22 mouse cellular contexts compared by ENCODE assay signal in the genomic region with DNA sequence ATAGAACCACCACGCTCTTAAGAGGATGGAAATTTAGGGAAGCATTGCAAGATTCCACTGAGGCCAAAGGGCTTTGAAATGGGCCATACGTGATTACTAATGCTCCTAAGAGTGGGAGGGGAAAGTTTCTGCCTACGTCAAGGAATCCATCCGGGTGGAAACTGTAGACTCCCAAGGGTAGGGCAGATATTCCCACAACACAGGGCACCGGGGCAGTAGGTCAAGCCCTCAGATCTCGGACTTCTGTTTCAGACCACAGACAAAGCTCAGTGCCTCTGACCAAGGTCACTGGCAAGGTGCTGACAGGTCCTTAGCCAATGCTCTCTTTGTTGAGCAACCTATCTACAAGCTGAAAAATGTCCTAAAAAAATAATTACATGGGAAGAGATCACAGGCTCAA. TPM values are rescaled to one million over a fixed set of nuclear protein-coding genes. Genes with fewer than 3 reads are reported as not detected.
DNase-seq lines count a peak whose midpoint lies in the region; ATAC-seq lines count a peak whose summit lies in the region.
"Had no signal": no experiment of that assay in that cellular context is flagged by ENCODE, and none has a peak within 500 bp of the region (broad histone marks: within the 10 kb centered on the region; RNA-seq: fewer than 3 reads in every experiment).

No protein-coding gene starts in this region.

- no peaks in the 10 kb centered on the region for H3K36me3 ChIP-seq in liver, embryonic 11.5 days (ENCODE audit: control insufficient read depth, insufficient read depth, low read length)
- H3K36me3 ChIP-seq in liver, embryonic 12.5 days, result no peaks in the 10 kb centered on the region
- H3K36me3 ChIP-seq: forebrain, embryonic 10.5 days had no signal

- H3K27ac ChIP-seq in liver, embryonic 11.5 days (ENCODE audit: low read depth, low read length), result no peak overlapping the region
- no peak overlapping the region for H3K27ac ChIP-seq in liver, embryonic 12.5 days
- H3K27ac ChIP-seq: forebrain, embryonic 10.5 days; forebrain, embryonic 13.5 days; hindbrain, embryonic 14.5 days; hindbrain, postnatal 0 days had no signal

- no peak overlapping the region for H3K4me3 ChIP-seq in liver, embryonic 11.5 days (ENCODE audit: low read depth, low read length)
- no peak overlapping the region for H3K4me3 ChIP-seq in liver, embryonic 12.5 days
- H3K4me3 ChIP-seq: forebrain, embryonic 10.5 days; forebrain, embryonic 13.5 days had no signal

- peak; percentile 17 for DNase-seq in adrenal gland, adult 2 months
- no peak for DNase-seq in adrenal gland, adult 18-20 months (ENCODE audit: low spot score in 2 of 2)
- peak; percentile 67 for DNase-seq in heart, adult 11 months
- no peak for DNase-seq in heart, postnatal 25 days (ENCODE audit: low spot score)
- DNase-seq in liver, embryonic 11.5 days (ENCODE audit: low spot score), result peak; percentile 8
- DNase-seq: adrenal gland, adult 8-10 months; cerebellum, adult 18-20 months; cerebellum, adult 9-10 months; cerebellum, postnatal 14 days; gastrocnemius, postnatal 10 days; gastrocnemius, postnatal 36 days; heart, postnatal 36 days; kidney, adult 2 months had no signal

- H3K4me1 ChIP-seq in liver, embryonic 11.5 days (replicated peaks; ENCODE audit: control insufficient read depth, insufficient read depth, low read length), result no peaks in the 10 kb centered on the region
- peaks cover 14% of the 10 kb centered on the region; the same call in 1 of the 2 replicates for H3K4me1 ChIP-seq in liver, embryonic 12.5 days
- H3K4me1 ChIP-seq: forebrain, embryonic 10.5 days; forebrain, embryonic 13.5 days had no signal

- H3K27me3 ChIP-seq in liver, embryonic 11.5 days (replicated peaks; ENCODE audit: control insufficient read depth, insufficient read depth, low read length), result peaks cover 7% of the 10 kb centered on the region; the same call in 1 of the 2 replicates
- peaks cover 8% of the 10 kb centered on the region; the same call in 1 of the 2 replicates for H3K27me3 ChIP-seq in liver, embryonic 12.5 days (replicated peaks)

- ATAC-seq in liver, embryonic 11.5 days (replicated peaks; ENCODE audit: low FRiP score), result no peak
- no peak for ATAC-seq in liver, embryonic 12.5 days
- ATAC-seq: activated CD4-positive, CD25-positive, alpha-beta regulatory T cell, adult 4 months; forebrain, embryonic 13.5 days; forebrain, embryonic 16.5 days; hindbrain, postnatal 0 days; inflammation-experienced regulatory T-cells, adult 6 months; intestine, postnatal 0 days had no signal

- H3K4me2 ChIP-seq in liver, embryonic 11.5 days, result no peak overlapping the region
- no peak overlapping the region for H3K4me2 ChIP-seq in liver, embryonic 12.5 days
- H3K4me2 ChIP-seq: forebrain, embryonic 13.5 days; hindbrain, embryonic 14.5 days had no signal

- intact Hi-C loops in heart, postnatal 25 days (cut with DNase I), result loop anchor here (5.0 kb wide), 3 partner anchors 38 to 318 kb away; a partner anchor contains a TSS

- H3K9me3 ChIP-seq in liver, embryonic 11.5 days (ENCODE audit: control insufficient read depth, low read length), result peaks cover 4% of the 10 kb centered on the region; the same call in 1 of the 2 replicates
- peaks cover 7% of the 10 kb centered on the region for H3K9me3 ChIP-seq in liver, embryonic 12.5 days (replicated peaks)

- H3K9ac ChIP-seq in liver, embryonic 11.5 days (ENCODE audit: low read depth, low read length), result no peak overlapping the region
- no peak overlapping the region for H3K9ac ChIP-seq in liver, embryonic 12.5 days
- H3K9ac ChIP-seq: forebrain, embryonic 13.5 days; hindbrain, embryonic 14.5 days had no signal

- 68% methylated on average over 6 of the region's 6 CpGs for WGBS in liver, embryonic 11.5 days
- 63% methylated on average over 6 of the region's 6 CpGs for WGBS in liver, embryonic 12.5 days (ENCODE audit: insufficient replicate concordance)

RNA-seq across cellular contexts. Expression of a gene that starts 27.3 kb away (rescaled TPM):
- total RNA-seq in adrenal gland, adult 2 months (2021), result 100 to 1,000 TPM in 1 of 2 experiments, 10 to 100 TPM in 1; 57.8 to 114 TPM
- polyA plus RNA-seq in adrenal gland, adult 2 months (2012; rRNA removed), result 22.8 and 34.2 TPM in 2 replicates
- 10 to 100 TPM; 40.3 to 84.5 TPM for total RNA-seq in adrenal gland, adult 18-20 months (2021)
- total RNA-seq in heart, postnatal 25 days (2021), result 100 to 1,000 TPM; 167 to 189 TPM
- polyA plus RNA-seq in liver, embryonic 11.5 days (2014; fragmentation: Nextera tagmentation; extraction: Ambion mirVana), result 200 and 221 TPM in 2 replicates
- polyA plus RNA-seq in liver, embryonic 12.5 days (2016; fragmentation: Nextera tagmentation; extraction: Ambion mirVana), result 364 and 366 TPM in 2 replicates
- polyA plus RNA-seq: activated CD4-positive, CD25-positive, alpha-beta regulatory T cell, adult 4 months had no signal

Comparison
In these comparisons a context has a peak if more than half of its experiments do, and no peak if none do; other contexts are left out.
1. DNase-seq: peak in adrenal gland, adult 2 months (single experiment), heart, adult 11 months (single experiment) and liver, embryonic 11.5 days (single experiment); none in adrenal gland, adult 18-20 months (0 of 2) and heart, postnatal 25 days (single experiment).